Mouse (Mus musculus): ENCODE data around the gene Asb15.

The Asb15 gene

DNA sequence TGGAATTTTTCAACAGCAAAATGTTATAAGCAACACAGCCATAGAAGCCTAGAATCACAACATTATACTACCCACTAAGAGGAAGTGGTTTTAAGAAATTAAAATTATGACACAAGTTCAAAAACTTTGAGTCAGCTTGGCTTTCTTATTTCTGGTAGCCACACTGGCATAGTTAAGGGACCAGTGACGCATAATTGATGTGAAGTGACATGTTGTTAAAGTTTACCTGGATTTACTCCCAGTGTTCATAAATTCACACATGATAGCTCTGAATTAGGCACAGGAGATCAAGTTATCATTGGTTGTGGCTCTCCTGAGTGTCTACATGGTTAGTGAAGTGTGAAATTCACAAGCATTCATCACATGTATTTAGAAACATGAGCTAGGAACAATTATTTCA lies 36.9 kb downstream of the Asb15 start:
- DNase-seq (ENCODE audit: low read depth, low spot score), result no peak

DNA sequence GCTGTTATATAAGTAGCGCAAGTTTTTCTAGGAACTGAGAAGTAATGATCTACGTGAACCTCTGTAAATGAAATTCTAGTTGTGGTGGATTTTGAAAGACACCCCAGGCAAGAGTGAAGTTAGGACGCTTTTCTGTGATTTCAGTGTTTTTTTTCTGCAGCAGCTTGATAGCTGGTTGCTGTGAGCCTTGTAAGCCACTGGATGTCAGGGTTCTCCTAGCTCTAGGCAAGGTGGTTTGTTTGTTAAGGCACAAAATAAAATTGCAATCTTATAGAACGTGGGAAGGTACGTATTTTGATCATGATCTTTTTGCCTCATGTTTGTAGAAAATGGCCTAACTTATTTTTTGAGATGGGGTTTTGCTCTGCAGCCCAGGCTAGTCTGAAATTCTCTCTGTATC lies 41.0 kb downstream of the Asb15 start:
- no peak for DNase-seq (ENCODE audit: low read depth, low spot score)

DNA sequence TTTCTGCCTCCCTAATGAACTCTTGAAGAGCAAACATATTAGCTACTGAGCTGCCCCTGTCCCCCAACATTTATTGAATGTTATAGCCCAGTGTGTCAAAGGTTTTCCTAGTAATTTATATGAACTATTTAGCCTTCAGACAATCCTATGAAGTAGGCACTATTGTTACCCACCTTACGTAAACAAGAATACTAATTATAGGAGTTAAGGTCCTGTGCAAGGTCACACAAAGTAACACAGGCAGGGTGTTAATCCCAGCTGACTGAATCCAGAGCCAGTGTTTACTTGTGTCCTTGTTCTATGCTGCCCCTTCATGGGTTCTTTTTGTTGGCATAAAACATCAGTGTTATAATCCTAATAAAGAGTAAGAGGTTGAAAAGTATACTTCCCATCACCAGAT lies 41.8 kb downstream of the Asb15 start:
- no peak for DNase-seq (ENCODE audit: low read depth, low spot score)

DNA sequence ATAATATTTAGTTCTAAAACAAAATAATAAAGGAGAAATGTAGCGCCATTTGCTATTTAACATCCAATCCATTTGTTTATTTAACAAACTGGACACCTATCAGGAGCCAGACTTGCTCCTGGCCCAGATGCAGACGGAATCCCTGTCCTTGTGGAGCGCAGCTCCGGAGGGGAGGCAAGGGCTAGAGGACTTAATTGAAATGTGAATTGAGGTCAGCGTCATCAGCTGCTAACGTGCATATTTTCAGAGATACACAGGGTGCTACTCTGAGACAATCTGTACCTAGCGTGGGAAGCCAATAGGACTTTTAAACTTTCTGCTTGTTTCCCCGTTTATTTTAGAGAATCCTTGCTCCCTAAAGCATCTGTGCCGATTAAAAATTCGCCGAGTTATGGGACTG lies 42.3 kb downstream of the Asb15 start:
- DNase-seq (ENCODE audit: low read depth, low spot score), result no peak

DNA sequence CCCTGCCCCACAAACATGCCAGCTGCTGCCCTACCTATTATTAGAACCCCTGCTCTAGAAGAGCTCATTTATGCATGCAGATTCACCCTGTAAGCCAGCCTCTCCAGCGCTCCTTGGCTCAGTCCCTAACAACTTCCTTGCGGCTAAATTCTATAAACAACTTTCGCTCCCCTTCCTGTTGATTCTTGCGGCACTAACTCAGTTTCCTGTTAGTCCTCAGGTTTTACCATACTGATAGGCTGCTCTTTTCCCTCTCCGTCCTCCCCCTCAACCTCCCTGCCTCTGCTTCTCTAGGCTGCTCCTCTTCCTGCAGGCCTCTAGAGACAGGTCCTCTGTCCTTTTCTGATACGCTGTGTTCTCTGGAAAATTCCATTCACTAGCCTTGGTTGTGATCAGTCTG lies 43.2 kb downstream of the Asb15 start:
- DNase-seq (ENCODE audit: low read depth, low spot score), result no peak

DNA sequence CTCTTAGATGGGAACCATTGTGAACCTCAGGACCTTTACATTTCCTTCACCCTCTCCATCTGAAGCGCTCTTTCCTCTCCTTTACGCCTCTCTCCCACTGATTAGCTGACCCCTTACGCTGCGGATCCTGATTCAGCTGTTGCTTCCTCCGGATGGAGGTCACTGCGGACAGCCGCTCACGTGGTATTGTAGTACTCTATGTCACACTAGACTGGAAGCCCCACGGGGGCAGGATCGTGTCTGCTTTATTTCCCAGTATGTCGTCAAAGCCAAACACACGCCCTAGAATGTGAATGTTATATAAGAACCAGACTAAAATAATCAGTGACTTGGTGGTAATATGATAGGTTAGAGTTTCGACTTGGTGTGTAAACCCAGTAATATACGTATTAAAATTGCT lies 44.5 kb downstream of the Asb15 start:
- DNase-seq (ENCODE audit: low read depth, low spot score), result no peak

DNA sequence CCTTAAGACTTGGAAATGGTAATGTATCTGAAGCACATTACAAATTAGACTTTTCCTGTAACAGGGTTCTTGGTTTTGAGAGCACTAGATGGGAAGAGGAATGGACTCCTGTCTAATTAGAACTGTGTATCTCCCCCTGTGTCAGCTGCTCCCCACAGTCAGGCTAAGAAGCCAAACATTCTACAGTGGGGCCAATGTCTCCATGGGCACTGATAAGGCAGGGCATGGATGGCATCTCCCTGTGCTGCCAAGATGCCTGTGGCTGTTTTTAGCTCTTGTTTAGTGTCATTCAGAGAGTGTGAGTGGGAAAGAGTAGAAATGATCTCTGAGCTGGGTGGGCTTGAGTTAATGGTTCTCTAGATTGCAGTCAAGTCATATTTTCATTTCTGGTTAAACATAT lies 45.4 kb downstream of the Asb15 start:
- DNase-seq (ENCODE audit: low read depth, low spot score), result no peak

DNA sequence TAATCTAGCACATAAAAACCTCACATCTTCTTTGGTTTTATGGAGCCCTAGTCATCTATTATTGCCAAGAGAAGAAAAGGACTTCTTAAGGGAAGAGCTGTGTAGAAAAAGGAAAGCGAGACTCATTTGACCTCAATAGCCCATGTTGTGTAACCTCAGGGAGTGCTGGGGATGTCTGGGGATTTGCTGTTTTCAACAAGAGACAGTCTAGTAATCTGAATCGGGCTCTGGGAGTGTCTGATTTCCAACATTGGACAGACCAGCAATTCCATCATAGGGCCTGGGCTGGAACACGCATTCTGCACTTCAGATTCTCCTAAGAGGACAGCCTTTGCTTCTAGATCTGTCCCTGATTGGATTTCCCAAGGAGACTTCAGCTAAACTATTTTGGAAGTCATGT lies 55.5 kb downstream of the Asb15 start:
- no peak for DNase-seq (ENCODE audit: low read depth, low spot score)

DNA sequence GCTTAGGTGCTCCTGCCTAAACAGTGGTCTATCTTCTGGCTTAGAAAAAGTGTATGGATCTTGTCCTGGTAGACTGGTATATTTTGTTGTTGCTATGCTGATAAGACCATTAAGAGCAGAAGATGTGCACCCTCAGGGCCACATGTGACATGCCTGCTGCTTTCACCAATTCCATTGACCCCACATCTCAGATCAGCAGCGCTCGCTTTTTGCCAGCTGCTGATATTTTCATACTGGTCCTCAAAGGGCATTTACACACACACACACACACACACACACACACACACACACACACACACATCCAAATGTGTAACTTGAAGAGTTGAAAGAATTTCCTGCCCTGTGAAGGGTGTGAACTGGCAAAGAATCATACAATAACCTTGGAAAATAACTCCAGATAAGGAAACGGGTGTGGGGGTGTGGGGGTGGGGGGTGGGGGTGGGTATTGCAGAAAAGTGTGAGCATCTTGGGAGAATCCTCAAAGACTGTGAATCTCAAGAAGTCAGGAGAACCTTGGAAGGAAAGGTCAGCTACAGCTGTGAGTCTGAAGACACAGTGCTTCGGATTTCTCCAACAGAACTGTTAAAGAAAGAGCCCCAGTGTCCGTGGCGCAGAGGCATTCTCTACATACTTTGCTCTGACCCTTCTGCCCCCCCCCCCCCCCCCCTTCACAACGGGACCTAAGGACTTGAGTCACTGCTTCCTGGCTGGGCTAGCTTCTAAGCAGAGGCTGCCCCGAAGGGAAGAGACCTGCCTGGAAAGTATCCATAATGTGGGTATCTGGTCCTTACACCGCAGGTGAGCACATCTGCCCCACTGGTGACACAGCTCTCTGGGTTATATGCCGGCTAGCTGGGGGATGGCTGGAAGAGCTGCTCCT lies 57.7 kb downstream of the Asb15 start:
- DNase-seq (ENCODE audit: low read depth, low spot score), result no peak

DNA sequence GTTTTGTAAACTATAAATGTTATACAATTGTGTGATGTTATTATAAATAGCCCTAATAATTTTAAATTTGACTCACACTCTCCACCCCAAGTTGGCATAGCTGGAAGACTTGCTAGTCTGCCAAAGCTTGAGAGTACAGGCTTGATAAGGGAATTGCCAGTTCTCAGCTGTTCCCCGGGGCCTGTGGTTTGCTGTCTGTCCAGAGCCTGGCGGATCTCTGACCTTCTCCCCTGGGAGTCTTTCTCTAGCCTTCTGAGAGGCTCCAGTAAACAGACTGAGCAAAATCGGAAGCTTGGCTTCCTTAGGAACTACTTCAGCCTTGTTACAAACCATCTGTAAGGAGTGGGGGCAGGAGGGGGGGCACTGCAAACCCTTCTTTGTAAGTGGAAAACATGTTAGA lies 58.9 kb downstream of the Asb15 start:
- DNase-seq (ENCODE audit: low read depth, low spot score), result no peak

DNA sequence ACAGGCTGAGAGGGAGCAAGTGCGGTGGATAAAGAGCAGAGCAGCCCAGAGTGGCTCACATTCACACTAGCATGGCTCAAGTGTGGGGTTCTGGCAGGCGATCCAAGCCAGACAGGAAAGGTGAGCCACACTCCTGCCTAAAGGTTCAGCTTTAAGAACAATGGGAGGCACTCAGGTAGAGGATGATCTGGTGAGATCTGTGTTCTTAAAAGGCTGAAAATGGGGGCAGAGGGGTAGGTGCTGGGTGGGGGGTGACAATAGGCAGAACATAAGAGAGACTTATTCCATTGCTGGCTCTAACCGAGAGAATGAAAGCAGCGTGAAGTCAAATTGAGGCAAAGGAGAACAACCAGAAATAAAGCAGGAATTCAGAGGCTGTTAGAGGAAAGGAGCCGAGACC lies 62.3 kb downstream of the Asb15 start:
- DNase-seq (ENCODE audit: low read depth, low spot score), result no peak

DNA sequence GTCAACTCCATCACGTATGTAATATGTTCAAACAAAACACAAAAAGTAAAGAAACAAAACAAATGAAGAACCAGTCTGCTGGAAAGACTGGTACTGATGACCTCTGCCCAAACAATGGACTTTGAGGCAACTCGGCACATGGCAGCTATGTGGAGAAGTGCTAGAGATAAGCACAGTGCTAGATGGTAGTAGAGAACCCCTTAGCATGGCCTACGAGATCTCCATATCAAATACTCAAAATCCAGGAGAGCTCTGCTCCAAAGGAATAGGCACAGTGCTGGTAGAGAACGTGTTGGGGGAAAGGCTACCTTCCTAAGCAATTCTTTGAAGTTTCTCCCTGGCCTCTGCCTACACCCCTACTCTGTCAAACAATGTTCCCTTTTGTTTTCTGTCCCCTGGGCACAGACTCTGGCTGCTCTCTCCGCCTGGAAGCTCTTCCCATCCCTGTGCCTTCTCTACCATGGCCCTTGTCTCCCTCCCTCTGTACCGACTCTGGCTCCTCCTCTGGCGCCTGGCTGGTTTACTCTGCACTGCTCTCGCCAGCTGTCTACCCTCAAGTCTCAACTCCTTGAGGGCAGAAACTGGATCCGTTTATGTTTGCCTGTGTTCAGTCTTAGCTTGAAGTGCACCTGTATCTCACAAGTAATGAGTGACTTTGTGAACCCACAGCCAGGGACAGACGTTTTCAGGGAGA lies 63.7 kb downstream of the Asb15 start:
- DNase-seq (ENCODE audit: low read depth, low spot score), result no peak

DNA sequence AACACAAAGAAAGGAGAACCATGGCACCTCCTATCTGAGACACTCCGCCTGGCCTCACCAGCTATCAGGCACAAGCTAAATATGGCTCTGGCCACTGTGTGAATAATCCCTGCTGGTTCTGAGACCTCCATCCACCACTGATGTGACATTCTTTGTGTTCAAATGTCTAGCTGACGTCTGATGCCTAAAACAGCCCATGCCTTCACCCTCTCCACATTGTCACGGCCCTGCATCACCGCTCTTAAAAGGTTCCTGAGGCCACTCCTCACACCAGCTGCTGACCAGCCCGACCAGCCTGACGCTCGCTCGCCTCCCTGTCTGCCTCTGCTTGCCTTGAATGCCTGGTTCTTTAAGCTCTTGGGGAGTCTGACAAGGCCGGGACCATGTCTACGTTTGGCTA lies 69.6 kb downstream of the Asb15 start, which contains the start of gene Lmod2:
Gene Lmod2 (plus strand): TSS at position 263 of the 400 bp plus-strand sequence.
- DNase-seq (ENCODE audit: low read depth, low spot score), result no peak

DNA sequence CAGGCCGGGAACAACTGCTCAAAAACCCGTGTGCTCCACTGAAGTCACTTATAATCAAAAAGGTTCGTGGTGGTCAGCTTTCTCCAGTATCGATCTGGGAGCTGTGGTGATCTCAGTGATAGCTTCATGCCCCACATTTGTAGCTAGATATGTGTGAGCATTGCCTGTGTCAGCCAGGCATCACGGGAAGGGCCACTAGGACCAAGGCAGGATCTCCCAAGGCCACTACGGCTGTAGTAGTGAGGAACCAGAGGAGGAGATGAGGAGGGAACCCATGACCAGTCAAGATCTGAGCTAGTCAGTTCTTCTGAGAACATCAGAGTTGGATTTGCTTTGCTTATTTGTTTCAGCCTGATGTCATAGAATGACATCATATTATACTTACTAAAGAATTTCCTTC lies 71.2 kb downstream of the Asb15 start:
- DNase-seq (ENCODE audit: low read depth, low spot score), result no peak

DNA sequence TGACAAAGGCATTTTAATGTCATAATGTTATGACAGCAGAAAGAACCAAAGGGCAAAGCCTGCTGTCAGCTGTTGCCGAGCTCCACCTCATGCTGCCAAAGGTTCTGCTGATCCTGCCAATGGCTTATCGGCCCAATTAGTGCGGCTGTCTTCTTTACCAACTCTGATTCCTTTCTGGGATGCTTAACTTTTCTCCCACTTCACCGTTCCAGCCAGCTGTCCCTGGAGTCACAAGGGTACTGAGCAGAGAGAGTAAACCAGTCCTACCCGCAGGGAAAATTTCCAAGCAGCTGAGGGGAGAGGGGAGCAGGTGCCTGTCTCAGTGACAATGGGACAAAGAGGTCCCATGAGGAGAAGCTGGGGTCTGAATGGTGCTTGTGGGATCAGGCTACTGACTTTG lies 71.7 kb downstream of the Asb15 start:
- no peak for DNase-seq (ENCODE audit: low read depth, low spot score)

DNA sequence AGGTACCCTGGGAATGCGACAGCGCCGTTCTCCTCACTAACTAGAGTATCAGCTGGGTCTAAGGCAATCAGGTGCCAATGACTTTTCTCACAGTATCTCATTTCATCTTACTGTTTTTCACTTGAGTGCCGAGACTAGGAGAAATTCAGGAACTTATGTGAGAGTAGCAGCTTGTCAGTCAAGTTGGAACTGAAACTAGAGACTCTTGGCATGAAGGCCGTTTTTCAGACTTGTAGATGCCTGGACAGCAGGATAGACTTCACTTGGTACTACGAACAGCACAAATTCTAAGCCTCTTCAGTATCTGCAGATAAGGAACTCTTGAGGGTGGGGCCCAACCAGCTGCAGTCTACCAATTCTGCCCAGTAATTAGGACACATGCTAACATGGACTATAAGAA lies 72.2 kb downstream of the Asb15 start:
- no peak for DNase-seq (ENCODE audit: low read depth, low spot score)

DNA sequence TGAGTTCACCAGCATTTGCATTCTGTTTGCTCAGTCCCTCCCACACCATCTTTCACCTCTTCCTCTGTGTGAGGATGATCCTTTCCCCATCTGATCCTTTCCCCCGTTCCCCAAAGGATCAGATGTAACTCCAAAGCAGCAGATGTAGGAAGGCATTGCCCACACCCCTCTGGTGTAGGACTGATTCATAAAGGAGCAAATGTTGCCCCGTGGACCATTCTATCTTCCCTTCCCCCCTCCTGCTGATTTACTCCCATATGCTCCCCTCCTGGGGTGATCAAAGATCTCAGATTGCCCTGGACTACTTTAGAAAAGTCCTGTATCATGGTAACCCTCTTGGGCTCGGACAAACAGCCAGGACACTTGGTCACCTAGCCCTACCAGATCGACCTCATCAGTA lies 72.8 kb downstream of the Asb15 start:
- DNase-seq (ENCODE audit: low read depth, low spot score), result no peak

DNA sequence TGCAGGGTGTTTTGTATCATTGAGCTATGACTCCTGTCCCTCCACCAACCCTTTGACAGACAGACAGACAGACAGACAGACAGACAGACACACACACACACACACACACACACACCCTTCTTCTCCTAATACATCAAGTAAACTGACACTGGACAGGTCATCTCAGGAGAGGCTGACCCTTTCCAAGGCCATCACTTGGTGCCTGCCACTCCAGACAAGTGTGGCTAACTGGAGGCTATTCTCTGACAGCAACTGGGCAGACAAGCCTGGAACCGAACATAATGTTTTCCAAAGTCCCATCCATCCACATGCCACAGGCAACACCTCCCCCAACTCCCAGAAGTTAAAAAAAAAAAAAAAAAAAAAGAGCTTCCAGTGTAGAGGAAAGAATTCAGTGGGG lies 73.7 kb downstream of the Asb15 start:
- DNase-seq (ENCODE audit: low read depth, low spot score), result no peak

DNA sequence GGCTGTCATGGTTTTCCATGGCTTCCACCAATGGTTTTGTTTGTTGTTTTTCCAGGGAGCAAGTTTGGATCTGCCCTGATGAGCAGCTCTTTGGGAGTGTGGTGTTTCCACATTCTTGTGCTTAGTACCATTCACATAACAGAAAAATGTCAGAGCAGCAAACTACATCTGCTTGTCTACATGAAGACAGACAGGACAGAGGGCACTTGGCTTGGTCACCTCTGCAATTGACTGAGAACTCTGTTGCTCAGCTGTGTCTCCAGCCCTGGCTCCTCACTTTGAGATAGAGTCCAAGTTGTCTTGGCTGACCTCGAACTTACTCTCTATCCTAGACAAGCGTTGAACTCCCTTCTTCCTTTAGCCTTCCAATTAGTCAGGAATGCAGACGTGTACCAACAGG lies 74.4 kb downstream of the Asb15 start:
- no peak for DNase-seq (ENCODE audit: low read depth, low spot score)

DNA sequence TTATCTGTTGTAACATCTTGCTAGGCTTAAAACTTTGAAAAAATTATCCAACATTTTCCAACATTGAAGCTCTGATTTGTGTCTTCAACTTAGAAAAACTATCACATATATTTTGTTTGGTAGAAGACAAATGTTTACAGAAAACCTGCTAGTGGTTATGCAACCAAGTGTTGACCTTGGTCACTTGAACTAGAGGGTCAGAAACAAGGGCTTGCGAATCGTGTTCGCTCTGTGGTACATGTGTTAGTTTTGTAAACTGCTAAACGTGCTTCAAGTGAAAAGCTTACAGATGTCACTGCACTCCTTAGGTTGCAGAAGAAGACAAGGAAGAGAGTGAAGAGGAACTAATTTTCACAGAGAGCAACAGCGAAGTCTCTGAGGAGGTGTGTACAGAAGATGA lies 75.0 kb downstream of the Asb15 start:
- no peak for DNase-seq (ENCODE audit: low read depth, low spot score)

DNA sequence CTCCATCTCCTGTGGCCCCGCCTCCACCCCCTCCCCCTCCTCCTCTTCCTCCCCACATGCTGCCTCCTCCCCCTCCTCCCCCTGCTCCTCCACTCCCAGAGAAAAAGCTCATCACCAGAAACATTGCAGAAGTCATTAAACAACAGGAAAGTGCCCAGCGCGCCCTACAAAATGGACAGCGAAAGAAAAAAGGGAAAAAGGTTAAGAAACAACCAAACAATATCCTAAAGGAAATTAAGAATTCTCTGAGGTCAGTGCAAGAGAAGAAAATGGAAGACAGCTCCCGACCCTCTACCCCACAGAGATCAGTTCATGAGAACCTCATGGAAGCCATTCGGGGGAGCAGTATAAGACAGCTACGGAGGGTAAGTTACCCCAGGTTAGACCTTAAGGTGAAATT lies 76.3 kb downstream of the Asb15 start:
- DNase-seq (ENCODE audit: low read depth, low spot score), result no peak

DNA sequence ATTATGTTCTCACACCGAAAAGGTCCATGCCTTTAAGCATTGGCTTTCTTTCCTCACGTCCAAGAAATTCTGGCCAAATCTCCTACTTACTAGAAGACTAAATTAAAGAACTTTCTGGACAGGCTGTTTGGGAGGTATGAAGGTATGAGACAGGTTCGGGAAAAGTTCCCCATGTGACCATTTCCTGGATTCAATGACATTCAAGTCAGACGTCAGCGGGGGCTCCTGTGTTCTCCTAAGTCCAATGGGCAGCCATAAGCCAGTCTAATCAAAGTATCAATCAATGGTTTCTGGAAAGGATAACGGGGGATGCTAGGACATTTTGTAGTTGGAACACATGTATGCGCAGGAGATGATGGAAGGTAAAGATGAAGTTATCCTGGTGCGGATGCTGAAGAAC lies 77.7 kb downstream of the Asb15 start:
- no peak for DNase-seq (ENCODE audit: low read depth, low spot score)

DNA sequence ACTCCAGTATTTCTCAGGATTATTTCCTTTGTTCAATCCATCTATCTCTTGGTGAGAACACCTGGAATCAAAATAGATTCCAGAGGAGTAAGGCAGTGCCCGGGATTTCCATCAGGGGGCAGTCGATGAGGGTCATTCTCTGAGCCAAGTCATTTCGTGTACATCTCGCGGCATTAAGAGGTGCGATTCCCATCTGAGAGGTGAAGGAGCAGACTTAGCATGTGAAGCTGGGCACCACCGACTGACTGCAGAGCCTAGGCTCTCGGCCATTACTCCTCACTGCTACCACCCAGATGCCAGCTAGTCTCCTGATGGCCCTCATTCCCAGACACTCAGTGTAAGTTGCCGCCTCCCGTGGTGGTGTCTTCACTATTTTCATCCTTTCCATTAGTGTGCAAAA lies 78.6 kb downstream of the Asb15 start:
- no peak for DNase-seq (ENCODE audit: low read depth, low spot score)
